Mouse (Mus musculus): ENCODE measurements around the gene Chrnb4. TPM values are rescaled to one million over a fixed set of nuclear protein-coding genes. Genes with fewer than 3 reads are reported as not detected.

Gene Chrnb4
- total RNA-seq, 2 experiments from 2014 or later, result 0.07 TPM; not detected in 1

DNA sequence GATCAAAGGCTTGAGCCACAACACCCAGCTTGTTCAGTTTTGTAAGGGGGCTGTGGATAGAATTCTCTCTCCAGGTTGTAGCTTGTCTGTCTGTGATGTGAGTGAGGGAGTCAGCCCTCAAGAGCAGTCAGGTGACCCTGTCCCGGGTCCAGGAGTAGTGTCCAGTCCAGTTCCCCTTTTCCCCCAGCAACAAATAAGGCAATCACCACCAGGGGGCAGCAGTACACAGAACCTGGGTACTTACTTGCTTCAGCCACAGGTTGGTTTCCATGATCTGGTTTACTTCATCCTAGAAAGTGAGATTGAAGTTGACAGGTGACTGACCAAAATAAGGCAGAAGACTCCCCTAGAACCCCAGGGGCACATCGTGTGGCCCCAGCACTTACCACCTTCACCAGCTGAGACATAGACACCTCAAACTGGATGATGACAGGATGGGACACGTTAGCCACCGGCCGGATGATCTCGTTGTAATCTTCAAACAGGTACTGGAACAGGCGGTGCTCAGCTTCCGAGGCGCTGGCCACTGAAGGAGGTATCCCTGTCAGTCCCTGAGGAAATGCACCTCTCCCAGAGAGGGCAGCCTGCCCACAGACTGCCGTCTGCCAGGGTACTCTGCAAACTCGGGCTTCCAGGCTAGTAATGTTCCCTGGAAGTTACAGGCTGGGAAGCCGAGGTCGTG is 24.5 kb downstream of the Chrnb4 start:
- peak; percentile 78 for DNase-seq (ENCODE audit: low spot score)

- DNase-seq (ENCODE audit: low spot score), result no peak
Observed at GRCm38 (mm10) chr9:55023326-55023725, 25.3 kb downstream of the Chrnb4 start.

- DNase-seq (ENCODE audit: low spot score), result no peak
Observed at GRCm38 (mm10) chr9:55016926-55017325, 31.7 kb downstream of the Chrnb4 start.

- DNase-seq (ENCODE audit: low spot score), result no peak
Observed at GRCm38 (mm10) chr9:55010588-55011350, 37.8 kb downstream of the Chrnb4 start.

GRCm38 (mm10) chr9:55009692-55010091 is 38.9 kb downstream of the Chrnb4 start:
- DNase-seq (ENCODE audit: low spot score), result no peak

GRCm38 (mm10) chr9:55003609-55004008 is 45.0 kb downstream of the Chrnb4 start:
- no peak for DNase-seq (ENCODE audit: low spot score)

- DNase-seq (ENCODE audit: low spot score), result no peak
Observed at GRCm38 (mm10) chr9:54995645-54996044, 52.9 kb downstream of the Chrnb4 start.

DNA sequence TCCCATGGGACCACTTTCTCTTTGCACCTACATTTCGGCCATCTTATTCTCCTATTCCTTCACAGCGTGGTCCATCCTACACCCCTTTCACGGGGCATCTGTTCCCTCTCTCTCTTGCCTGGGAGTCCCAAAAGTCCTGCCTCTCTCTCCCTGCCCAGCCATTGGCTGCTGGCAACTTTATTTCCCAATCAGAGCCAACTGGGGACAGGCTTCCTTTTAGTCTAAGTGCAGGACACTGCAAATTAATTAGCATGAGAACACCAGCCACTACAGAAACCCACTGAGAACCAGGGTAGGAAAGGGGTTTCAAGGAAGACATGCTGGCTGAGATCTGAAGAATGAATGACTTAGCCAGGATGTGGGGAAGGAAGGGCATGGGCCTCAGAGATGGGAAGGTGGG is 54.2 kb downstream of the Chrnb4 start:
- no peak for DNase-seq (ENCODE audit: low spot score)

GRCm38 (mm10) chr9:54990362-54990761 is 58.2 kb downstream of the Chrnb4 start:
- DNase-seq (ENCODE audit: low spot score), result no peak

DNA sequence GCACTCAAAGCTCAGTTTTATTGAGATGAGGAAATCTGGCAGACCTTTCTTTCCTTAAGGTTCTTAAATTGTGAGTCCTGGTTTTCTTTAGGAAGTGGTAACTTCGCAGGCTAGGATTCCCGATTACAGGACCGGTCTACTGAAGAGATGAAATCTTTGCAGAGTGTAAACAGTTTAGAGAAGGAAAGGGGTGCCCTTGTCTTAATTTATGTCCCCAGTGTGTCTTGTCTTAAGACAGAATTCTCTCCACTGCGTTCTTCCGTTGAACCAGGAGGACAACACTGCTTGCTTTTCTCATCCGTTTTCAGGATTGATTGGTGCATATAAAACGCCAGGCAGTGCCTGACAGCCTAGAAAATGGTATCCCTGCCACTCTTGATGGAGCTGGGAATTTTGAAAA is 66.2 kb downstream of the Chrnb4 start:
- DNase-seq (ENCODE audit: low spot score), result no peak

GRCm38 (mm10) chr9:54981291-54982191 is 67.0 kb downstream of the Chrnb4 start:
- no peak for DNase-seq (ENCODE audit: low spot score)

DNA sequence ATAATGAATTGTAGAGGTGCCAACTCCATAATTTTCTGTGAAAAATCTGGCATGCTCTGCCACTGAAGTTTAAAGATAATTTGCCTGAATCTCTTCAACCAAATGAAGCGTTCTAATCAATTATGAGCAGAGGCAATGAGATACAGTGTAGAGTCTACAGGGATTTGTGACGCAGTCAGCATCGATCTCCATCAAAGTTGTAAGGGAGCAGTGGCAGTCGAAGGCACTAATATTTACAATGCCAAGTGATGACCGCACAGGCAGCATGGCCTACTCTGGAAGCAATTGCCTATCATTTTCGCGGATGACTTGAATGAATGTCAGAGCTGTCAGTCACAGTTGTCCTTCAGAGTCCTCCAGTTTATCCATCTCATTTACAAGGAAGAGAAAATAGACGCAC is 67.9 kb downstream of the Chrnb4 start, which contains the start of gene Chrna5:
Chrna5 (plus strand) TSS at position 207 of the 400 bp plus-strand sequence.
- no peak for DNase-seq (ENCODE audit: low spot score)

Other genes starting within 250 kb of the Chrnb4 start
- gene Ireb2, start 185.0 kb downstream of the Chrnb4 start, total RNA-seq (2021), result 10 to 100 TPM; 16.6 to 17.7 TPM
- under 1 TPM; 0.64 to 0.66 TPM for gene Hykk, start 131.5 kb downstream of the Chrnb4 start, total RNA-seq (2021)
- 100 to 1,000 TPM; 117 to 128 TPM for gene Psma4, start 98.0 kb downstream of the Chrnb4 start, total RNA-seq (2021)
- not detected for gene AY074887, start 97.8 kb downstream of the Chrnb4 start, total RNA-seq (2021)
- gene Chrna5, start 67.9 kb downstream of the Chrnb4 start, total RNA-seq (2021), result not detected
- not detected for gene Chrna3, start 22.2 kb downstream of the Chrnb4 start, total RNA-seq (2021)
- gene Ube2q2, start 100.1 kb upstream of the Chrnb4 start, total RNA-seq (2021), result 10 to 100 TPM; 36.0 to 36.3 TPM
- gene Fbxo22, start 160.1 kb upstream of the Chrnb4 start, total RNA-seq (2021), result 10 to 100 TPM; 19.7 to 21.1 TPM

Data from gastrocnemius, adult 18-20 months (tissue).